Mouse (Mus musculus) E14TG2a.4 (cell line): ENCODE results near the gene Relt.
A peak's percentile ranks its signal among the peaks of the same experiment; 100 is the strongest.

ENCODE experiments used
- H3K27me3 ChIP-seq: 2 replicates; pipeline ENCODE4 v1.6.1; 2014; ENCODE audit warnings: low read length, control low read depth; ENCODE audit not compliant: insufficient read depth
- H3K36me3 ChIP-seq: 2 replicates; pipeline ENCODE4 v1.6.1; 2014; ENCODE audit warnings: low read length, control low read depth; ENCODE audit not compliant: insufficient read depth
- H3K4me1 ChIP-seq: replicated peaks from 2 replicates; pipeline ENCODE4 v1.6.1; 2014; ENCODE audit warnings: low read depth, low read length, control low read depth
- H3K4me3 ChIP-seq: replicated peaks from 2 replicates; pipeline ENCODE4 v1.5.1; 2014; ENCODE audit warnings: mild to moderate bottlenecking, low read length
- H3K9me3 ChIP-seq: 2 replicates; pipeline ENCODE4 v1.6.1; 2014; ENCODE audit warnings: low read length, control low read depth
- CTCF ChIP-seq: conservative IDR thresholded peaks from 2 replicates; pipeline ENCODE4 v1.5.1; 2014; ENCODE audit warnings: low read length
- NANOG ChIP-seq: IDR thresholded peaks from 2 replicates; pipeline ENCODE4 v1.6.1; 2014; ENCODE audit warnings: borderline replicate concordance, low read length, mixed read lengths
- POU5F1 ChIP-seq: IDR thresholded peaks from 2 replicates; pipeline ENCODE4 v1.6.1; 2014; ENCODE audit warnings: low read length, borderline replicate concordance

The Relt gene

GRCm38 (mm10) chr7:100862828-100863638 lies at the start of gene Relt:
Gene Relt, minus strand, starts transcription at chr7:100863446.
- Histone ChIP-seq H3K4me3 (peak within 1 kb of the TSS; percentile 93), H3K9me3 (no peaks in the 10 kb centered on the region), H3K36me3 (0 out of 2 replicates have a peak, but pooled peaks cover 9% of the 10 kb centered on the region), H3K27me3 (no peaks in the 10 kb centered on the region; the same call in 1 of the 2 replicates), H3K4me1 (peaks cover 49% of the 10 kb centered on the region)
- no peak for TF ChIP-seq NANOG
- peak; percentile 62 for TF ChIP-seq CTCF

GRCm38 (mm10) chr7:100911791-100912190 lies 48.5 kb upstream of the Relt start:
- H3K4me1 ChIP-seq = peaks cover 59% of the 10 kb centered on the region
- TF ChIP-seq POU5F1 (no peak), NANOG (no peak), CTCF (no peak)
- no peaks in the 10 kb centered on the region for H3K27me3 ChIP-seq
- no peaks in the 10 kb centered on the region for H3K9me3 ChIP-seq
- H3K36me3 ChIP-seq = peaks cover 30% of the 10 kb centered on the region
- H3K4me3 ChIP-seq = 0 out of 2 replicates have a peak overlapping the region, but pooled peaks have one; percentile 8

- Histone ChIP-seq H3K27me3 (no peaks in the 10 kb centered on the region), H3K4me1 (peaks cover 55% of the 10 kb centered on the region), H3K9me3 (no peaks in the 10 kb centered on the region), H3K36me3 (peaks cover 25% of the 10 kb centered on the region), H3K4me3 (no peak overlapping the region)
- no peak for TF ChIP-seq CTCF
- no peak for TF ChIP-seq NANOG
- no peak for TF ChIP-seq POU5F1
Observed at GRCm38 (mm10) chr7:100911246-100911770, 48.1 kb upstream of the Relt start.

- peaks cover 40% of the 10 kb centered on the region for H3K4me1 ChIP-seq
- H3K36me3 ChIP-seq = peaks cover 18% of the 10 kb centered on the region; the same call in 1 of the 2 replicates
- H3K27me3 ChIP-seq = no peaks in the 10 kb centered on the region
- peak overlapping the region; percentile 60 for H3K4me3 ChIP-seq
- no peaks in the 10 kb centered on the region for H3K9me3 ChIP-seq
- no peak for TF ChIP-seq NANOG
- peak; percentile 33; the same call in 1 of the 2 replicates for TF ChIP-seq CTCF
Observed at GRCm38 (mm10) chr7:100908567-100908966, 45.3 kb upstream of the Relt start.

GRCm38 (mm10) chr7:100908061-100908460 lies 44.8 kb upstream of the Relt start:
- H3K36me3 ChIP-seq = peaks cover 13% of the 10 kb centered on the region; the same call in 1 of the 2 replicates
- TF ChIP-seq CTCF (no peak), POU5F1 (no peak), NANOG (no peak)
- no peaks in the 10 kb centered on the region for H3K9me3 ChIP-seq
- no peaks in the 10 kb centered on the region for H3K27me3 ChIP-seq
- peaks cover 40% of the 10 kb centered on the region for H3K4me1 ChIP-seq
- peak overlapping the region; percentile 60 for H3K4me3 ChIP-seq

GRCm38 (mm10) chr7:100907231-100907630 lies 44.0 kb upstream of the Relt start:
- H3K4me1 ChIP-seq = peaks cover 35% of the 10 kb centered on the region
- no peaks in the 10 kb centered on the region for H3K9me3 ChIP-seq
- no peak overlapping the region for H3K4me3 ChIP-seq
- peaks cover 13% of the 10 kb centered on the region; the same call in 1 of the 2 replicates for H3K36me3 ChIP-seq
- H3K27me3 ChIP-seq = no peaks in the 10 kb centered on the region
- TF ChIP-seq POU5F1 (no peak), CTCF (peak; percentile 99), NANOG (no peak)

- Histone ChIP-seq H3K27me3 (no peaks in the 10 kb centered on the region), H3K36me3 (peaks cover 13% of the 10 kb centered on the region; the same call in 1 of the 2 replicates), H3K4me3 (no peak overlapping the region), H3K4me1 (peaks cover 24% of the 10 kb centered on the region), H3K9me3 (no peaks in the 10 kb centered on the region)
- no peak for TF ChIP-seq CTCF
- no peak for TF ChIP-seq NANOG
- no peak for TF ChIP-seq POU5F1
Observed at GRCm38 (mm10) chr7:100906029-100906789, 43.0 kb upstream of the Relt start.

- H3K4me1 ChIP-seq = peaks cover 22% of the 10 kb centered on the region
- no peak for TF ChIP-seq POU5F1
- TF ChIP-seq NANOG = no peak
- no peak for TF ChIP-seq CTCF
- H3K9me3 ChIP-seq = no peaks in the 10 kb centered on the region
- H3K4me3 ChIP-seq = no peak overlapping the region
- H3K27me3 ChIP-seq = no peaks in the 10 kb centered on the region
- H3K36me3 ChIP-seq = peaks cover 13% of the 10 kb centered on the region; the same call in 1 of the 2 replicates
Observed at GRCm38 (mm10) chr7:100905037-100905436, 41.8 kb upstream of the Relt start.
